Mouse (Mus musculus) limb, embryonic 12.5 days (tissue): ENCODE measurements around the gene Tmcc3. TPM values are rescaled to one million over a fixed set of nuclear protein-coding genes. Genes with fewer than 3 reads are reported as not detected.

Experiments used
- ATAC-seq: fragments of 200-750 bp; cut with Nextera tagmentation; 2 replicates; pipeline ENCODE4 v1.8.0; 2017; ENCODE audit warnings: low read depth, moderate TSS enrichment; ENCODE audit not compliant: insufficient number of reproducible peaks, insufficient read depth, low FRiP score, low TSS enrichment
- H3K27ac ChIP-seq: fragments of 300-500 bp; sonication (generic); 2 replicates; pipeline ENCODE4 v1.5.1; 2016; ENCODE audit warnings: mild to moderate bottlenecking, moderate library complexity
- H3K27me3 ChIP-seq: fragments of 300-500 bp; sonication (generic); 2 replicates; pipeline ENCODE4 v1.6.1; 2016; ENCODE audit warnings: mild to moderate bottlenecking, moderate library complexity
- H3K36me3 ChIP-seq: fragments of 300-500 bp; sonication (generic); 2 replicates; pipeline ENCODE4 v1.6.1; 2016; ENCODE audit warnings: mild to moderate bottlenecking, moderate library complexity
- H3K4me1 ChIP-seq: fragments of 300-500 bp; sonication (generic); replicated peaks from 2 replicates; pipeline ENCODE4 v1.6.1; 2016
- H3K4me2 ChIP-seq: fragments of 300-500 bp; sonication (generic); 2 replicates; pipeline ENCODE4 v1.6.1; 2016; ENCODE audit warnings: mild to moderate bottlenecking, moderate library complexity
- H3K4me3 ChIP-seq: fragments of 300-500 bp; sonication (generic); replicated peaks from 2 replicates; pipeline ENCODE4 v1.5.1; 2016; ENCODE audit warnings: mild to moderate bottlenecking
- H3K9ac ChIP-seq: fragments of 300-500 bp; sonication (generic); replicated peaks from 2 replicates; pipeline ENCODE4 v1.6.1; 2016; ENCODE audit warnings: mild to moderate bottlenecking, moderate library complexity
- H3K9me3 ChIP-seq: fragments of 300-500 bp; sonication (generic); 2 replicates; pipeline ENCODE4 v1.6.1; 2016; ENCODE audit warnings: mild to moderate bottlenecking, moderate library complexity
- WGBS: fragments of 180-500 bp; shearing (Covaris S2); methylation state at CpG from one replicate; pipeline ENCODE4 v1.1.7; 2016; 5-methylcytosine and 5-hydroxymethylcytosine counted together
- polyA plus RNA-seq: library from polyadenylated mRNA; unstranded; fragments of >200 nt; fragmentation: Nextera tagmentation; extraction: Ambion mirVana; gene quantifications from 2 replicates; pipeline ENCODE4 v1.2.1, GENCODE M21; 2016

Tmcc3 gene
- polyA plus RNA-seq, 1 experiment from 2014 or later, result 9.5 TPM

DNA sequence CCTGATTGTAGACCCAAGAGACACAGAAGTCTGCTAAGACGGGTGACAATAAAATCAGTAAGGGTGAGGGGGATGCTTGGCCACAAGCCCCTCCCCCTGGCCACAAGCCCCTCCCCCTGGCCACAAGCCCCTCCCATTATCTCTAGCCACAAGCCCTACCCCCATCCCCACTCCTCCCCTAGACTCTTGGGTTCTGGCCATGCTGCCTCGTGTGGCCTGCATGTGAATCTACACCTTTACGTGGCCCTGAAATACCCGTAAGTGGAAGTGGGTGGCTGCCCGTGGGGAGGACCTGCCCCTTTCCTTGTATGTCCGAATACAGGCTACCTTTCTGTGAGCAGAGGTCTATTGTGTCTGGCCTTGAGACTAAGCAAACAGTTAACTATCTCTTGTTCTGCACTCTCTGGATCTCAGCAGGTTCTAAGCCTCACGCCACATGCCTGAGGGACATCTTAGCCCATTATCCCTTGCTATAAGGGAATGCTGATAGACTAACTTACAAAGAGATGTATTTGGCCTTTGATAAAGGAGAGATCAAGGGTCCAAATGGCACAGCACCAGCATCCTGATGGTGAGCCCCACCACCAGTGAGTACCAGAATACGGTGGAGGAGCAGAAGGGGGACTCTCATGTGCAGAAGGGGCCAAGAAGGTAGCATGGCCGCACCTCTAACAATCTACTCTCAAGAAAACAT lies 260.3 kb downstream of the Tmcc3 start:
- Histone ChIP-seq H3K36me3 (no peaks in the 10 kb centered on the region), H3K4me2 (no peak overlapping the region), H3K4me3 (no peak overlapping the region), H3K9me3 (no peaks in the 10 kb centered on the region), H3K4me1 (peaks cover 19% of the 10 kb centered on the region), H3K9ac (no peak overlapping the region), H3K27ac (no peak overlapping the region), H3K27me3 (no peaks in the 10 kb centered on the region)
- ATAC-seq, result no peak
- WGBS, result 87% methylated on average over 9 of the region's 9 CpGs

DNA sequence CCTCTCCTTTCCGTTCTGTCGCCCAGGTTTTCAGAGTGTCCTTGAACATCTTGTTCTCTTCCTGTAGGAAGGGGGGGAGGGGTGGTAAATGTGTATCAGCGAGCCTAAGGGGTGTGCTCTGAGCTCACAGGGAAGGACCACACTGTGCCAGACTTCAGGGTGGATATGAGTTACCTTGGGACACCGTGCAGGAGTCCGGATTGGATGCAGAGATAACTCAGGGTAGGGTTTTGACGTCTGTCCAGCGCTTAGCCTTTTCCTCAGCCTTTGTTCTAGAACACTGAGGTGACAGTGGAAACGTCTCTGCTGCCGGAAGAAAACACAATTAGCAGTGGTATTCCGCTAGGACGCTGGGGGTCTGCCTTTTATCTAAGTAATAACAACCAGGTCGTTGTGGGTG lies 261.0 kb downstream of the Tmcc3 start:
- Histone ChIP-seq H3K27ac (no peak overlapping the region), H3K4me2 (no peak overlapping the region)

DNA sequence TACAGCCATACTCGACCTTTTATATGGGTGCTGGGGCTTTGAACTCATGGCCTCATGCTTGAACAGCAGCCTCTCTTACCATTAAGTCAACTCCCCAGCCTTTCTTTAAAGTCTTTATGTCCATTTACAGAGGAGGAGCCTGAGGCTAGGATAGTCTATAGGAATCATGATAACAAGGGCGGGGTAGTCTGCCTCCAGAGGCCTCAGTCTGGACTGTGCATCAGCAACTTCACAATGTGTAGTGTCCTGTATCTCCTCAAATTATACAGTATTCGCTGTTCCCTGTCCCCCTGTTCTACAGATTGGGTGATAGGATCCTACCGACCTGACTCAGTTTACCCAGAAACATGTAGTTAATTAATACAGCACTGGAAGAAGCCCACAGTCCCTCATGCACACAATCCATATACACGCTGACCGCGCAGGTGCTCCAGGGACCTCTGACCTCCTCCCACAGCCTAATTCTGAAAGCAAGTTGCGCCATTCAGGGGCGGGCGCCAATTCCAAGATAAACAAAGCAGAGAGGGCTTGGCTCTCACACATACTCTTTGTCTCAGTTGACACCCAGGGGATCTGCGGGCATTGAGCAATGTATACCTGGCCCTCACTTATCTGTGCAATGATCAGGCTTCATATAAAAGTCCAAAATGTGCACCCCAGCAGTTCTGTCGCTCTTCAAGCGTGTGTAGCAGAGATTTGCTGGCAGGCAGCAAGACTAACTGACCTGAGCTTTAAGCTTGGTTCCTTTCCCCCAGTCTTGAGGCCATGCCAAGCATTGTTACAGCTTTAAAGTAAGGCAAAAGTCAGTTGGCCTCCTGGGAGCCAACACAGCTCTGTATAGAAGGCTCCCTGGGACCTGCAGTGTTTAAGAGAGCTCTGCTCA lies 262.9 kb downstream of the Tmcc3 start:
- no peak for ATAC-seq
- 84% methylated on average over 13 of the region's 13 CpGs for WGBS
- Histone ChIP-seq H3K4me2 (no peak overlapping the region), H3K36me3 (peaks cover 6% of the 10 kb centered on the region; the same call in 1 of the 2 replicates), H3K4me3 (no peak overlapping the region), H3K4me1 (peaks cover 19% of the 10 kb centered on the region), H3K9me3 (no peaks in the 10 kb centered on the region), H3K27me3 (no peaks in the 10 kb centered on the region), H3K9ac (no peak overlapping the region), H3K27ac (no peak overlapping the region)

More for the DNA sequence above, 261.0 kb downstream of the Tmcc3 start:
- WGBS, result 61% methylated on average over 12 of the region's 12 CpGs
- no peaks in the 10 kb centered on the region for H3K9me3 ChIP-seq
- ATAC-seq, result no peak
- no peaks in the 10 kb centered on the region for H3K36me3 ChIP-seq
- H3K4me3 ChIP-seq, result no peak overlapping the region
- peaks cover 19% of the 10 kb centered on the region for H3K4me1 ChIP-seq
- no peak overlapping the region for H3K9ac ChIP-seq
- H3K27me3 ChIP-seq, result no peaks in the 10 kb centered on the region

- ATAC-seq, result no peak
- Histone ChIP-seq H3K9ac (no peak overlapping the region), H3K4me1 (peaks cover 19% of the 10 kb centered on the region), H3K4me2 (no peak overlapping the region), H3K4me3 (no peak overlapping the region), H3K9me3 (no peaks in the 10 kb centered on the region), H3K27ac (no peak overlapping the region), H3K36me3 (peaks cover 6% of the 10 kb centered on the region; the same call in 1 of the 2 replicates), H3K27me3 (no peaks in the 10 kb centered on the region)
- WGBS, result 35% methylated on average over 8 of the region's 8 CpGs
Observed at GRCm38 (mm10) chr10:94575958-94576357, 264.2 kb downstream of the Tmcc3 start.

DNA sequence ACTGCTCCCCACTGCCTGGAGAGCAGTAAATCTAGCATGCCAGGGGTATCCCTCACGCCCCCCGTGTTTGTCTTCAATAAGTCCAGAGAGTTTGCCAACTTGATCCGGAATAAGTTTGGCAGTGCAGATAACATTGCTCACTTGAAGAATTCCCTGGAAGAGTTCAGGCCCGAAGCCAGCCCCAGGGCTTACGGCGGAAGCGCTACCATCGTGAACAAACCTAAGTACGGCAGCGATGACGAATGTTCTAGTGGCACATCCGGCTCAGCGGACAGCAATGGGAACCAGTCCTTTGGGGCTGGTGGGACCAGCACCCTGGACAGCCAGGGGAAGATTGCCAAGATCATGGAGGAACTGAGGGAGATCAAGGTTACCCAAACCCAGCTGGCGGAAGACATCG lies 267.1 kb downstream of the Tmcc3 start:
- Histone ChIP-seq H3K36me3 (peaks cover 6% of the 10 kb centered on the region; the same call in 1 of the 2 replicates), H3K4me1 (peaks cover 19% of the 10 kb centered on the region), H3K9ac (no peak overlapping the region), H3K9me3 (no peaks in the 10 kb centered on the region), H3K27me3 (no peaks in the 10 kb centered on the region), H3K4me2 (no peak overlapping the region), H3K27ac (no peak overlapping the region), H3K4me3 (no peak overlapping the region)
- ATAC-seq, result no peak
- 90% methylated on average over 15 of the region's 15 CpGs for WGBS

- Histone ChIP-seq H3K4me2 (no peak overlapping the region), H3K9me3 (no peaks in the 10 kb centered on the region), H3K27me3 (no peaks in the 10 kb centered on the region), H3K4me1 (peaks cover 12% of the 10 kb centered on the region), H3K9ac (no peak overlapping the region), H3K4me3 (no peak overlapping the region), H3K36me3 (peaks cover 10% of the 10 kb centered on the region; the same call in 1 of the 2 replicates), H3K27ac (no peak overlapping the region)
- no peak for ATAC-seq
- 94% methylated on average over 3 of the region's 3 CpGs for WGBS
Observed at GRCm38 (mm10) chr10:94581384-94581783, 269.6 kb downstream of the Tmcc3 start.

DNA sequence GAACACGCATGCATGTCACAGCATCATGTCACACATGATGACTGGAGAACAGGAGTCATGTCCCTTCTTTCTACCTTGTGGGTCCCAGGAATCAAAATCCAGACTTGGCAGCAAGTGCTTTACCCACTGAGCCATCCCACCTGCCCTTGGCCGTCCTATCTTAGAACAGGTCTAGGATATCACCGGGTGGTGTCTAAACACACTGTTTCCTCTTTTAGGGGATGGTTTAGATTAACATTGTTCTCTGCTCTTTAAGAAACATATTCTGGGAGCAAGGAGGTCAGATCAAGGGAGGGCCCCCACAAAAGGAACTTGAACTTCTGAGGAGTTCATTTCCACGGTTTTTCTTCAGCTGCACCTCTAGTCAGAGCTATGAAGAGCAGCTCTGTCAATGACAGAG lies 272.0 kb downstream of the Tmcc3 start:
- H3K27me3 ChIP-seq, result no peaks in the 10 kb centered on the region
- no peak overlapping the region for H3K9ac ChIP-seq
- no peak for ATAC-seq
- no peak overlapping the region for H3K27ac ChIP-seq
- H3K36me3 ChIP-seq, result peaks cover 10% of the 10 kb centered on the region; the same call in 1 of the 2 replicates
- no peaks in the 10 kb centered on the region for H3K9me3 ChIP-seq
- 78% methylated on average over 4 of the region's 4 CpGs for WGBS
- peaks cover 22% of the 10 kb centered on the region for H3K4me1 ChIP-seq
- H3K4me3 ChIP-seq, result no peak overlapping the region
- H3K4me2 ChIP-seq, result no peak overlapping the region

DNA sequence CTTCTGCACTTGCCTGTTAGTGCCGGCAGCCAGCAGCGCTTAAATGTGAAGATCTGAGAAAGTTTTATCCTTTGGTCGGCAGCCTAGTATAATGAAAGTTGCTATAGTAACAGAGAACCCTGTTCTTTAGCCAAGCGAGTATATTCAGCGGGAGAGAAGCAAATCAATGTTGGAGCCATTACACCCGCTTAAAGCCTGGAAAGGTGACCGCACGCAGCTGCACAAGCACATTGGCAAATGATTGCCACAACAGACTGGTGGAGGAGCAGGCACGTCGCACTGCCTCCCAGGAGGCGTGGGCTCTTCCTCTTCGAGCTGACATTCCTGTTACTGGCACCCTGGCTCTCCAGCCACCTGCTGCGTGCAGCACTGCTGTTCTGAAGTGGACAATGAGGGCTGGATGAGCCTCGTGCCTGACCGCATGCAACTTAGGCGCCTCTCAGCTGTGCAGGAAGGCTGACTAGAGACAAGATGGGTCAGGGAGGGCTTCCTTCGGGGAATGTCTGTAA lies 273.2 kb downstream of the Tmcc3 start:
- no peak overlapping the region for H3K4me2 ChIP-seq
- 80% methylated on average over 17 of the region's 17 CpGs for WGBS
- H3K4me3 ChIP-seq, result no peak overlapping the region
- H3K9ac ChIP-seq, result no peak overlapping the region
- H3K4me1 ChIP-seq, result peaks cover 22% of the 10 kb centered on the region
- no peak for ATAC-seq
- H3K9me3 ChIP-seq, result no peaks in the 10 kb centered on the region
- H3K27ac ChIP-seq, result no peak overlapping the region
- H3K27me3 ChIP-seq, result no peaks in the 10 kb centered on the region
- H3K36me3 ChIP-seq, result 0 out of 2 replicates have a peak, but pooled peaks cover 6% of the 10 kb centered on the region

DNA sequence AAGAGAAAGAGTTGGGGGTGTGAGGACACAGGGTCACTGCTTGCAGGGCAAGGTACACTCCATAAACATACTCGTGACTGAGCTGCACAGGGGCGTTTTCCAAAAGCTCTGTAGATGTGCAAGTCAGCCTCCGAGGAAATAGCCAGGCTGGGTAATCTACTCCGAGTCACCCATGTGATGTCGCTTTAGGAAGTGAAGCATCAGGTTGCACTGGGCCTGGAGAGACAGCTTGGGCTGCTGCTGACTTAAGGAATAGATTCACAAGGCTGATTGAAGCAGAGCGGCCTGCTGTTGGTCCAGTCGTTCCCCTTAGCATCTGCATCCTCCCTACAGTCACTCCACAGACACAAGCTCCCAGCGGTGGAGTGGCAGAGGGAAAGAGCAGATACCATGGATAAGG lies 274.1 kb downstream of the Tmcc3 start:
- 41% methylated on average over 8 of the region's 8 CpGs for WGBS
- Histone ChIP-seq H3K4me3 (no peak overlapping the region), H3K36me3 (0 out of 2 replicates have a peak, but pooled peaks cover 6% of the 10 kb centered on the region), H3K4me2 (no peak overlapping the region), H3K4me1 (peaks cover 22% of the 10 kb centered on the region), H3K27me3 (no peaks in the 10 kb centered on the region), H3K27ac (no peak overlapping the region), H3K9me3 (no peaks in the 10 kb centered on the region), H3K9ac (no peak overlapping the region)
- ATAC-seq, result no peak

DNA sequence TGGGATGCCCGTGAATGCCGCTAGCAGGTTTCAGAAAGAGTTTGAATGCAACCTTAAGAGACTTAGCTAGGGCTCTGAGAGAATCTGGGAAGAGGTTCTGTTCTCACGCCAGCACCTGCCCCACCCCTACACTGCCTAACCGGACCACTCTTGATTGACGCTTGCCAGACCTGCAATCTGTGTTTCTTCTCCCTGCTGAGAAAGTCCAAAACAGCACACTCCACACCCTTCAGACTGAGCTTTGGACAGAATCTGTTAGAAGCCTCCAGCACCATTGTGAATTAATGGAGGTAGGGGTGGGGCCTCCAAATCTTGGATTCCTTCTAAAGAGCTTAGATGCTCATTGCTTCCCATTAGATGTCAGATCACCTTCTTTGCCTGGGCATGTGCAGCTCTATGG lies 277.2 kb downstream of the Tmcc3 start:
- Histone ChIP-seq H3K27me3 (no peaks in the 10 kb centered on the region), H3K4me1 (peaks cover 22% of the 10 kb centered on the region), H3K27ac (no peak overlapping the region), H3K4me3 (no peak overlapping the region), H3K4me2 (no peak overlapping the region), H3K9me3 (no peaks in the 10 kb centered on the region), H3K9ac (no peak overlapping the region), H3K36me3 (0 out of 2 replicates have a peak, but pooled peaks cover 6% of the 10 kb centered on the region)
- WGBS, result 83% methylated on average over 5 of the region's 5 CpGs
- no peak for ATAC-seq

DNA sequence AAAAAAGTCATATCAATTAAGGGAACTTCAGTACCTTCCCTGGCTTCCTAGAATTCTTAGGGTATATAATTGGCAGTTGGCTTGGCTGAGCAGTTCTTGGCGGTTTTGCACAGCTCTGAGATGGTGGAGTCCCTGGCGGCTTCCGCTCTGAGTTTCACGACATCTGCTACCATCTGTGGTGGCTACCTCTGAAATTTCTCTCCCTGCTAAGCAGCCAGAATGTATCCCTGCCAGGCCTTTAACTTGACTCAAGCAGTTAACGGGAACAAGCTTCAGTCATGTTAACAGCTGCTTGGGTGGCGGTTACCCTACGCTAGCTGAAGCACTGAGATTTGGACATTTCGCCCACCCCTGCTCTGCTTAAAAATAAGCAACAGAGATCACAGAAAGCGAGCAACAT lies 284.0 kb downstream of the Tmcc3 start:
- H3K9ac ChIP-seq, result no peak overlapping the region
- H3K27me3 ChIP-seq, result no peaks in the 10 kb centered on the region
- H3K4me1 ChIP-seq, result no peaks in the 10 kb centered on the region
- H3K4me2 ChIP-seq, result no peak overlapping the region
- WGBS, result 75% methylated on average over 9 of the region's 9 CpGs
- no peak for ATAC-seq
- H3K9me3 ChIP-seq, result no peaks in the 10 kb centered on the region
- H3K4me3 ChIP-seq, result no peak overlapping the region
- no peak overlapping the region for H3K27ac ChIP-seq
- H3K36me3 ChIP-seq, result no peaks in the 10 kb centered on the region
